Mouse (Mus musculus) limb, embryonic 11.5 days (tissue): ENCODE measurements around the gene Papss1. TPM values are rescaled to one million over a fixed set of nuclear protein-coding genes. Genes with fewer than 3 reads are reported as not detected.

Experiments
- ATAC-seq: fragments of 200-750 bp; cut with Nextera tagmentation; 2 replicates; pipeline ENCODE4 v1.8.0; 2017; ENCODE audit warnings: low read depth; ENCODE audit not compliant: insufficient number of reproducible peaks, low FRiP score, low TSS enrichment
- DNase-seq: peaks from one replicate; pipeline ENCODE4 v3.0.0-alpha.2; 2015; ENCODE audit warnings: low spot score
- H3K27ac ChIP-seq: fragments of 300-500 bp; sonication (generic); replicated peaks from 2 replicates; pipeline ENCODE4 v1.5.1; 2014; ENCODE audit warnings: low read depth, mild to moderate bottlenecking, low read length
- H3K27me3 ChIP-seq: fragments of 300-500 bp; sonication (generic); 2 replicates; pipeline ENCODE4 v1.6.1; 2014; ENCODE audit warnings: mild to moderate bottlenecking, low read length, mixed read lengths; ENCODE audit not compliant: control insufficient read depth, insufficient read depth
- H3K36me3 ChIP-seq: fragments of 300-500 bp; sonication (generic); 2 replicates; pipeline ENCODE4 v1.6.1; 2014; ENCODE audit warnings: mild to moderate bottlenecking, low read length, moderate library complexity, mixed read lengths; ENCODE audit not compliant: control insufficient read depth, insufficient read depth
- H3K4me1 ChIP-seq: fragments of 300-500 bp; sonication (generic); 2 replicates; pipeline ENCODE4 v1.6.1; 2014; ENCODE audit warnings: low read length, mixed read lengths; ENCODE audit not compliant: control insufficient read depth, insufficient read depth
- H3K4me2 ChIP-seq: fragments of 300-500 bp; sonication (generic); 2 replicates; pipeline ENCODE4 v1.6.1; 2014; ENCODE audit warnings: low read depth, mild to moderate bottlenecking, moderate library complexity; ENCODE audit not compliant: severe bottlenecking
- H3K4me3 ChIP-seq: fragments of 300-500 bp; sonication (generic); 2 replicates; pipeline ENCODE4 v1.5.1; 2014; ENCODE audit warnings: low read depth, low read length
- H3K9ac ChIP-seq: fragments of 300-500 bp; sonication (generic); 2 replicates; pipeline ENCODE4 v1.6.1; 2014; ENCODE audit warnings: mild to moderate bottlenecking, low read length
- H3K9me3 ChIP-seq: fragments of 300-500 bp; sonication (generic); 2 replicates; pipeline ENCODE4 v1.6.1; 2016; ENCODE audit warnings: low read length; ENCODE audit not compliant: control insufficient read depth
- WGBS: fragments of 180-500 bp; shearing (Covaris S2); extraction: QIAGEN DNeasy Blood & Tissue Kit; methylation state at CpG from one replicate; pipeline ENCODE4 v1.1.7; 2014; 5-methylcytosine and 5-hydroxymethylcytosine counted together
- polyA plus RNA-seq: library from polyadenylated mRNA; unstranded; fragments of >200 nt; fragmentation: Nextera tagmentation; extraction: Ambion mirVana; gene quantifications from 2 replicates; pipeline ENCODE4 v1.2.1, GENCODE M21; 2014

Papss1 gene
- polyA plus RNA-seq, 1 experiment from 2014 or later = 107 TPM

DNA sequence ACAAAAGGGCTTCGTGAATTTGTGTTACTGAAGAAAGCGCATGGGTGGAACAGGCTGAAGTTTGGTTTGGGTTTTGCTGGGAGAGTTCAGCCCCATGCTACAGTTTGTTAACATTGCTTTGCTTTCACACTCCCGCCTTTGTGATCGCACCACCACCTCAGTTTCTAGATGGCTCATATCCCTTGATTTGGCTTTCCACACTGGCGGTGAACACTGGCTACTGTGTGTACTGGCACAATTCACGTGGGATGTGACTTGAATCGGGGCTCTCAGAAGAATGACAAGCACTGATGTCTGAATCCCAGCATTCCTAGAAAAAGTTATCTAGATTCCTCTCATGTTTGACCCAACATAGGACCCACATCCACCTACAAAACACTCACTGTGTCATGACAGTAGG lies 126.0 kb downstream of the Papss1 start:
- Histone ChIP-seq H3K9ac (no peak overlapping the region), H3K36me3 (no peaks in the 10 kb centered on the region), H3K4me1 (no peaks in the 10 kb centered on the region), H3K9me3 (no peaks in the 10 kb centered on the region), H3K4me2 (no peak overlapping the region), H3K4me3 (no peak overlapping the region), H3K27ac (no peak overlapping the region), H3K27me3 (no peaks in the 10 kb centered on the region)
- WGBS = 92% methylated on average over 7 of the region's 7 CpGs
- DNase-seq (no peak), ATAC-seq (no peak)

DNA sequence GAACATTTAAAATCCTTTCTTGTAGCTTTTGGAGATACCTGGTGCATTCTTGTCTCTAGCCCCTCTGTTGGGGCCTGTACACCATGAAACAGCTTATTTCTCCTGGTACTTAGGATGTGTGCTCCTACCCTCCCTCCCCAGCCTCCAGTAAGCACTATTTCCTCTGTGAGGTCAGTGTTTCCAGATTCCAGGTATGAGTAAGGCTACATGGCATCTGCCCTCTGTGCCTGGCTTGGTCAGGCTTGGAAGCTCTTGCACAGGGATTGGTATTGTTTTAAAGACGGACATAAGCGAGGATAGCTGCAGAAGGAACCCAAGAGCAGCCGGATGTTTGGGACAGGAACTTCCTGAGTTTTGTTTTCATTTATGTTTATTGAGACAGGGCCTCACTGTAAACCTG lies 126.6 kb downstream of the Papss1 start:
- WGBS = 84% methylated on average over 3 of the region's 3 CpGs
- no peaks in the 10 kb centered on the region for H3K4me1 ChIP-seq
- no peaks in the 10 kb centered on the region for H3K9me3 ChIP-seq
- H3K36me3 ChIP-seq = no peaks in the 10 kb centered on the region
- H3K27ac ChIP-seq = no peak overlapping the region
- no peak for ATAC-seq
- no peaks in the 10 kb centered on the region for H3K27me3 ChIP-seq
- H3K9ac ChIP-seq = no peak overlapping the region
- H3K4me3 ChIP-seq = no peak overlapping the region
- no peak for DNase-seq
- H3K4me2 ChIP-seq = no peak overlapping the region

Other genes with a start within 250 kb of the Papss1 start
- gene Sgms2, start 73.4 kb upstream of the Papss1 start, polyA plus RNA-seq = 1.5 and 3.0 TPM in 2 replicates